In the genomic region with DNA sequence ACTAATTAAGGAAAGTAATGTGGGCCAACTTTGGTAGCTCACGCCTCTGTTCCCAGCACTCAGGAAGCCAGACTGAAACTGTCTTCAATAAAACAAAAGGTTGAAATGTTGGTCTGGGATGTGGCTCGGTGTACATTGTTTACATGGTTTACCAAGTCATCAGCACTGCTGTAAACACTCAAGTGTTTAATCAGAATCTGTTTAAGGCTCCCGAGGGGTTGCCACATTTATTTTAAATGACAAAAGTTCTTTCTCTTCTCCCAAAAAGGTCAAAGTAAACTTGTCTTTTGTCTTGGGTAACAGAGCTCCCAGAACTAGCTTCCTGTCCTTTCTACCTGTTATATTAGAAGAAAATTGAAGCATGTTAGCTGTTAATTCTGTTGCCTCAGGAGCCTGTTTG, we compare ENCODE assay signal across 25 mouse cellular contexts. TPM values are rescaled to one million over a fixed set of nuclear protein-coding genes. Genes with fewer than 3 reads are reported as not detected.
"Had no signal": no experiment of that assay in that cellular context is flagged by ENCODE, and none has a peak within 500 bp of the region (broad histone marks: within the 10 kb centered on the region; RNA-seq: fewer than 3 reads in every experiment).

No protein-coding gene starts in this region.

- H3K27me3 ChIP-seq: heart, embryonic 13.5 days; heart, embryonic 15.5 days; hindbrain, embryonic 13.5 days; hindbrain, embryonic 15.5 days; kidney, embryonic 15.5 days; limb, embryonic 12.5 days; liver, embryonic 13.5 days; liver, embryonic 15.5 days had no signal

- H3K9me3 ChIP-seq: heart, embryonic 13.5 days; heart, embryonic 15.5 days; hindbrain, embryonic 13.5 days; hindbrain, embryonic 15.5 days; kidney, embryonic 15.5 days; limb, embryonic 10.5 days; limb, embryonic 12.5 days; liver, embryonic 13.5 days; liver, embryonic 15.5 days had no signal

- H3K27ac ChIP-seq: heart, embryonic 13.5 days; heart, embryonic 15.5 days; hindbrain, embryonic 13.5 days; hindbrain, embryonic 15.5 days; hindbrain, postnatal 0 days; kidney, embryonic 15.5 days; kidney, postnatal 0 days; layer of hippocampus, adult 2 months; left cerebral cortex, adult 2 months; limb, embryonic 10.5 days; limb, embryonic 12.5 days; liver, embryonic 13.5 days; liver, embryonic 15.5 days had no signal

- H3K4me3 ChIP-seq: heart, embryonic 13.5 days; heart, embryonic 15.5 days; hindbrain, embryonic 13.5 days; hindbrain, embryonic 15.5 days; kidney, embryonic 15.5 days; layer of hippocampus, adult 2 months; left cerebral cortex, adult 2 months; limb, embryonic 10.5 days; limb, embryonic 12.5 days; liver, embryonic 13.5 days; liver, embryonic 15.5 days had no signal

- H3K4me1 ChIP-seq: heart, embryonic 13.5 days; heart, embryonic 15.5 days; hindbrain, embryonic 13.5 days; hindbrain, embryonic 15.5 days; kidney, embryonic 15.5 days; limb, embryonic 10.5 days; limb, embryonic 12.5 days; liver, embryonic 13.5 days; liver, embryonic 15.5 days had no signal

- DNase-seq: gastrocnemius, postnatal 14 days; gastrocnemius, postnatal 36 days; heart, adult 18-20 months; heart, postnatal 14 days; heart, postnatal 36 days; kidney, adult 11 months; kidney, adult 2 months; kidney, adult 9 months; kidney, postnatal 25 days; kidney, postnatal 4 days; liver; liver, embryonic 13.5 days had no signal

- H3K9ac ChIP-seq: heart, embryonic 13.5 days; heart, embryonic 15.5 days; hindbrain, embryonic 13.5 days; hindbrain, embryonic 15.5 days; kidney, embryonic 15.5 days; limb, embryonic 12.5 days; liver, embryonic 13.5 days; liver, embryonic 15.5 days had no signal

RNA-seq across cellular contexts. Expression of gene Ltk, which starts 52.6 kb away (rescaled TPM):
- polyA plus RNA-seq: heart, embryonic 11.5 days; limb, embryonic 10.5 days; limb, embryonic 12.5 days; liver, embryonic 13.5 days had no signal
